Mouse (Mus musculus): ENCODE results near the gene Gm10696. TPM values are rescaled to one million over a fixed set of nuclear protein-coding genes. Genes with fewer than 3 reads are reported as not detected.
"Not testable (repeated sequence)": the region's sequence is repeated elsewhere in the genome, so short reads cannot be mapped to it uniquely, and the experiment has no call there.

Gene Gm10696
- not detected in 2 replicates for polyA plus RNA-seq (2016; fragmentation: Nextera tagmentation; extraction: Ambion mirVana)

GRCm38 (mm10) chr3:94178093-94178492 is at the start of gene Gm10696:
Gene Gm10696 (minus strand): TSS chr3:94178193.
- WGBS = 93% methylated on average over 1 of the region's 1 CpGs
- H3K27ac ChIP-seq = not testable (repeated sequence)

GRCm38 (mm10) chr3:94196414-94196813 is 18.4 kb upstream of the Gm10696 start, which contains the start of gene Gm5286:
Gene Gm5286 (plus strand): TSS chr3:94196714.
- not testable (repeated sequence) for H3K4me3 ChIP-seq; H3K27me3 ChIP-seq (ENCODE audit: low read depth, poor library complexity, severe bottlenecking); DNase-seq (ENCODE audit: low spot score); H3K9me3 ChIP-seq (replicated peaks); H3K4me1 ChIP-seq; H3K36me3 ChIP-seq; H3K27ac ChIP-seq
- 88% methylated on average over 3 of the region's 4 CpGs for WGBS

More at GRCm38 (mm10) chr3:94178093-94178492, at the start of gene Gm10696:
- not testable (repeated sequence) for H3K4me1 ChIP-seq; H3K27me3 ChIP-seq (ENCODE audit: low read depth, poor library complexity, severe bottlenecking); H3K9me3 ChIP-seq (replicated peaks); H3K36me3 ChIP-seq; DNase-seq (ENCODE audit: low spot score); H3K4me3 ChIP-seq

GRCm38 (mm10) chr3:94167351-94167750 is 10.6 kb downstream of the Gm10696 start:
- H3K9me3 ChIP-seq (replicated peaks); H3K4me1 ChIP-seq; DNase-seq (ENCODE audit: low spot score); H3K27me3 ChIP-seq (ENCODE audit: low read depth, poor library complexity, severe bottlenecking); H3K27ac ChIP-seq; H3K4me3 ChIP-seq; H3K36me3 ChIP-seq: not testable (repeated sequence)

Other genes starting within 250 kb of the Gm10696 start
- gene Gm9117, start 234.7 kb downstream of the Gm10696 start, polyA plus RNA-seq (2016; fragmentation: Nextera tagmentation; extraction: Ambion mirVana) = not detected in 2 replicates
- not detected in 2 replicates for gene Tdpoz5, start 216.9 kb downstream of the Gm10696 start, polyA plus RNA-seq (2016; fragmentation: Nextera tagmentation; extraction: Ambion mirVana)
- gene Gm9125, start 123.3 kb downstream of the Gm10696 start, polyA plus RNA-seq (2016; fragmentation: Nextera tagmentation; extraction: Ambion mirVana) = not detected in 2 replicates
- gene Gm10697, start 105.5 kb downstream of the Gm10696 start, polyA plus RNA-seq (2016; fragmentation: Nextera tagmentation; extraction: Ambion mirVana) = not detected in 2 replicates
- gene Gm5286, start 18.5 kb upstream of the Gm10696 start, polyA plus RNA-seq (2016; fragmentation: Nextera tagmentation; extraction: Ambion mirVana) = not detected in 2 replicates
- gene Gm4778, start 85.8 kb upstream of the Gm10696 start, polyA plus RNA-seq (2016; fragmentation: Nextera tagmentation; extraction: Ambion mirVana) = not detected in 2 replicates
- gene Them4, start 131.9 kb upstream of the Gm10696 start, polyA plus RNA-seq (2016; fragmentation: Nextera tagmentation; extraction: Ambion mirVana) = 7.2 and 7.7 TPM in 2 replicates
- not detected in 2 replicates for gene Them5, start 163.9 kb upstream of the Gm10696 start, polyA plus RNA-seq (2016; fragmentation: Nextera tagmentation; extraction: Ambion mirVana)
- 0.15 and 0.54 TPM in 2 replicates for gene C2cd4d, start 184.2 kb upstream of the Gm10696 start, polyA plus RNA-seq (2016; fragmentation: Nextera tagmentation; extraction: Ambion mirVana)
- gene Rorc, start 194.6 kb upstream of the Gm10696 start, polyA plus RNA-seq (2016; fragmentation: Nextera tagmentation; extraction: Ambion mirVana) = 0.15 TPM in 1 of 2 replicates, not detected in the other
- gene Lingo4, start 220.3 kb upstream of the Gm10696 start, polyA plus RNA-seq (2016; fragmentation: Nextera tagmentation; extraction: Ambion mirVana) = not detected in 2 replicates
- gene Tdrkh, start 235.1 kb upstream of the Gm10696 start, polyA plus RNA-seq (2016; fragmentation: Nextera tagmentation; extraction: Ambion mirVana) = 5.1 and 6.6 TPM in 2 replicates